Mouse (Mus musculus): ENCODE results near the gene Akr1d1. TPM values are rescaled to one million over a fixed set of nuclear protein-coding genes. Genes with fewer than 3 reads are reported as not detected.

The Akr1d1 gene
- polyA plus RNA-seq, 1 experiment: not detected

DNA sequence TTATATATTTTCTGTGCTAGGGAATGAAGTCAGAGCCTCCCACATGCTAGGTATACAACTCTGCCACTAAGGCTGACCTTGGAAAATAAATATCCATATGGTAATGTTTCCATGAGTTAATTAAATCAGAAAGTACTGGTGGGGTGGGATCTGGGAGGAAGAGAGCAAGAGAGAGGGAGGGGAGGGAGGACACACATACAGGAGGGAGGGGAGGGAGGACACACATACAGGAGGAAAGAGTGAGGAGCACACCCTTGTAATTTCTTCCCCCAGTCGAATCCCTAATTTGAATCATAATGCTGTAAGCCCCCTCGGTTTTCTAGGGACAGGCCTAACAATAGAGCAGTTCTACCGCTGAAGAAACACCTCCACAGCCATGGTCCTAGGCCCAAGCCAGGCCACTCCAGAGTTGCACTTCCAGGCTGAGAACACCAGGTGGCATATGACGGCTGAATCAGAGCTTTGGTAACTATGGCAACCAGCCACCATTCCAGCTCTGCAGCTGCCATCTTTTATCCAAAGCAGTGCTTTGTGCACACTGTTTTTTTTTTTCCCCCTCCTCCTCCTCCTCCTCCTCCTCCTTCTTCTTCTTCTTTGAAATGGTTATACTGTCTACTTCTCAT lies 59.5 kb downstream of the Akr1d1 start:
- H3K27ac ChIP-seq (ENCODE audit: insufficient read depth, low read depth, low read length): no peak overlapping the region
- H3K27me3 ChIP-seq (ENCODE audit: control insufficient read depth, insufficient read depth, low read length): no peaks in the 10 kb centered on the region
- H3K36me3 ChIP-seq (ENCODE audit: control insufficient read depth, insufficient read depth, low read length): no peaks in the 10 kb centered on the region
- TF ChIP-seq POLR2A (IDR thresholded peaks at IDR 0.05; ENCODE audit: low read depth, low read length) (no peak), CTCF (IDR thresholded peaks at IDR 0.05; ENCODE audit: extremely low read depth, insufficient read length, insufficient replicate concordance, low read depth, low read length) (peak; percentile 78; the same call in 1 of the 2 replicates)
- peaks cover 13% of the 10 kb centered on the region; the same call in 1 of the 2 replicates for H3K4me1 ChIP-seq (ENCODE audit: control insufficient read depth, insufficient read depth, insufficient read length, low read length)
- 59% methylated on average over 4 of the region's 4 CpGs for WGBS
- no peak overlapping the region for H3K4me3 ChIP-seq (ENCODE audit: low read depth, low read length)

DNA sequence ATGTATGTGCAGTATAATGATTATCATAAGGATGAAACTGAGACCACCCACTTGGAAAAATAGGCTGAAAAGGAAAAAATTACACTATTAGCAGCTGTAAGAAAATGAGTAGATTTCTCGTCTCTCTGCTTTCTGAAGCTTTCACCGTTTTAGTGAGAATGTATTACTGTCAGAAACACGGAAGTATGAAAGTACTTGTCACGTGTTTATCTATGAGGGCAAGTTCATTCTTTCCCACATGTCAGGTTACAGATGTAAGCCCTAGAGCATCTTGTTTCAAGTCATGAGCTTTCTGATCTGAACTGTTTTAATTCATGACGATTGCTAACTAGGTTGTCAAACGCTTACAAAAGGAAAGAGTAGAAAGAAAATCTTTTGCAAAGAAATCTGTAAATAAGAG lies 60.8 kb downstream of the Akr1d1 start:
- H3K27me3 ChIP-seq (ENCODE audit: control insufficient read depth, insufficient read depth, low read length): no peaks in the 10 kb centered on the region
- peaks cover 7% of the 10 kb centered on the region; the same call in 1 of the 2 replicates for H3K4me1 ChIP-seq (ENCODE audit: control insufficient read depth, insufficient read depth, insufficient read length, low read length)
- no peak overlapping the region for H3K27ac ChIP-seq (ENCODE audit: insufficient read depth, low read depth, low read length)
- no peaks in the 10 kb centered on the region for H3K36me3 ChIP-seq (ENCODE audit: control insufficient read depth, insufficient read depth, low read length)
- TF ChIP-seq CTCF (IDR thresholded peaks at IDR 0.05; ENCODE audit: extremely low read depth, insufficient read length, insufficient replicate concordance, low read depth, low read length): no peak
- TF ChIP-seq POLR2A (IDR thresholded peaks at IDR 0.05; ENCODE audit: low read depth, low read length): no peak
- 86% methylated on average over 6 of the region's 6 CpGs for WGBS
- no peak overlapping the region for H3K4me3 ChIP-seq (ENCODE audit: low read depth, low read length)

DNA sequence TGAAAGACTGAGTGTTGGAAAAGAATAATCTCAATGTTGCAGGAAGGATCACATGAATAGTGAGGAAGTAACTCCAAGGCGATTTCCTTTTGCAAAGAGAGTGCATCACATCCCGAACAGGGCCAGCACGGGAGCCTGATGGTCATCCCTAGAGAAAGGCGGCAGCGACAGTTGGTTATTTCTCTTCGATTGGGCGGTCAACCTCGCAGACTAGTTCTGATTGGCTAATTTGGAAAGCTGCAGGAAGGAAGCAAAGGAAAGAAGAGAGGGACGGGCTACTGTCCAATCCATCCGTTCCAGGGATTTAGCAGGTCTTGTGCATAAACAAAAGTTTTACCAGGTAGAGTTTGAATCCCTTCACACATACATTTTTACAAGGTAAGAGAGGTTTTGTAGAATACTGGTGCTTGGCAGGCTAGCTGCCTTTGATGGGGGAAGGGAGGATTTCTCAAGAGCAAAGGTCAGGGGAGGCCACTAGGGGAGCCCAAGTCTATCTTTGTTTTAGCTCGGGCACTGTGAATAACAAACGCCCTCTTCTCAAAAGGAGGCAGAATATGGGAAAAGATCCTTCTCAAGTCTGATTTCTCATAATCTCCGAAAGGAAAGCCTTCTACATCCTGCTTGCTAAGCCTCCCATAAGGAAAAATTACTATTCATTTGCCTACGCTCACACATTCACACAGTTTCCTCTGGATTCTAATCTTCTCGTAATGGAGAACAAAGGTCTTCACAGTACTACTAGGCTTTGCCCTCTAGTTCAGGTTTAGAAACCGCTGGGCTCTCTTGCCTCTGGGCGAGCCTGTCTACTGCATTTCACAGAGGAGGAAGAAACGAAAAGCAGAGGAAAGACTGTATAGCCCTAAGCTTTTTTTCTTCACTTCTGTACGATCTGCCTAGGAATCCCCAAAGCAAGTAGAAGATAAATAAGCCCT lies 62.4 kb downstream of the Akr1d1 start:
- Histone ChIP-seq H3K27ac (ENCODE audit: insufficient read depth, low read depth, low read length) (peak overlapping the region; percentile 79), H3K27me3 (ENCODE audit: control insufficient read depth, insufficient read depth, low read length) (no peaks in the 10 kb centered on the region), H3K4me3 (ENCODE audit: low read depth, low read length) (no peak overlapping the region), H3K4me1 (ENCODE audit: control insufficient read depth, insufficient read depth, insufficient read length, low read length) (peaks cover 8% of the 10 kb centered on the region; the same call in 1 of the 2 replicates), H3K36me3 (ENCODE audit: control insufficient read depth, insufficient read depth, low read length) (no peaks in the 10 kb centered on the region)
- WGBS: 63% methylated on average over 19 of the region's 19 CpGs
- no peak for TF ChIP-seq POLR2A (IDR thresholded peaks at IDR 0.05; ENCODE audit: low read depth, low read length)
- TF ChIP-seq CTCF (IDR thresholded peaks at IDR 0.05; ENCODE audit: extremely low read depth, insufficient read length, insufficient replicate concordance, low read depth, low read length): peak; percentile 62; the same call in 1 of the 2 replicates

DNA sequence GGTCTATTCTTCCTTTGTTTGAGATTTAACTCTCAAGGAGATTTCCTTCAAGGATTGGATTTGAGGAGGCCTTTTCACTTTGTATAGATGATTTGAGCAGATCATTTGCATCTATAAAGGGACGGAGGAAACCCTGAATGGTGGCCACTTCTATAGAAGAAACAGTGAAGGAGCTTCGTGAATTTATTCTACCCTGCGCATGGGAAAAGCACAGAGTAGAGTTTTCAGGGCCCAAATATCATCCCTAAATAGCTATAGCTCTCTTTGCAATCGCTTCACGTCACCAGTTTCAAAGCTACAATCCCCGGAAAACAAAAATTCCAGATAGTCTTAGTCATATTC lies 63.0 kb downstream of the Akr1d1 start:
- Histone ChIP-seq H3K27me3 (ENCODE audit: control insufficient read depth, insufficient read depth, low read length) (no peaks in the 10 kb centered on the region), H3K4me1 (ENCODE audit: control insufficient read depth, insufficient read depth, insufficient read length, low read length) (peaks cover 9% of the 10 kb centered on the region; the same call in 1 of the 2 replicates), H3K27ac (ENCODE audit: insufficient read depth, low read depth, low read length) (peak overlapping the region; percentile 79), H3K4me3 (ENCODE audit: low read depth, low read length) (no peak overlapping the region), H3K36me3 (ENCODE audit: control insufficient read depth, insufficient read depth, low read length) (no peaks in the 10 kb centered on the region)
- WGBS: 71% methylated on average over 6 of the region's 6 CpGs
- TF ChIP-seq CTCF (IDR thresholded peaks at IDR 0.05; ENCODE audit: extremely low read depth, insufficient read length, insufficient replicate concordance, low read depth, low read length) (no peak), POLR2A (IDR thresholded peaks at IDR 0.05; ENCODE audit: low read depth, low read length) (no peak)

DNA sequence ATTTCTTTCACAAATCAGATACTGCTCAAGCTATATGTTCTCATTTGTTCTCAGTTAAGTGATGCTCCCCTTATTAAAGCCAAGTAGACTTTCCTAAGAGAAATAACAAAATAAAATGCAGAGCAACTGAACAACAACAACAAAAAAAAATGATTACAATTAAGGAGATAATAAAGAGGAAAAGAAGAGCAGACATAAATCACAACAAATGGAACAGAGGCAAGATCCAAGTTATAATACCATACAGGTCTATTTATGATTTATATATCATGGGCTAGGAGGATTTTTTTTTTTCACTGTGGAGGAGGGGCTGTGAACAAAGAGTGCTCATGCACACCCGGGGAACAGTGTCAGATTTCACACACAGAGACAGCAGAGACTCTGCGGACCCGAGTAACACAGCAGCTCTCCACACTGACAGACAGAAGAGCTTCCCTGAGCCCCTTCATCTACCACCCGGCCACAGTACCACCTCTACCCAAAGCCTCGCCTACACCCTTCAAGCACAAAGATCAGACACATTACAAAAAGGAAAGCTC lies 63.6 kb downstream of the Akr1d1 start:
- Histone ChIP-seq H3K36me3 (ENCODE audit: control insufficient read depth, insufficient read depth, low read length) (no peaks in the 10 kb centered on the region), H3K4me3 (ENCODE audit: low read depth, low read length) (no peak overlapping the region), H3K27ac (ENCODE audit: insufficient read depth, low read depth, low read length) (peak overlapping the region; percentile 16; the same call in 1 of the 2 replicates), H3K4me1 (ENCODE audit: control insufficient read depth, insufficient read depth, insufficient read length, low read length) (peaks cover 9% of the 10 kb centered on the region; the same call in 1 of the 2 replicates), H3K27me3 (ENCODE audit: control insufficient read depth, insufficient read depth, low read length) (no peaks in the 10 kb centered on the region)
- TF ChIP-seq CTCF (IDR thresholded peaks at IDR 0.05; ENCODE audit: extremely low read depth, insufficient read length, insufficient replicate concordance, low read depth, low read length): no peak
- TF ChIP-seq POLR2A (IDR thresholded peaks at IDR 0.05; ENCODE audit: low read depth, low read length): no peak
- 26% methylated on average over 5 of the region's 5 CpGs for WGBS

DNA sequence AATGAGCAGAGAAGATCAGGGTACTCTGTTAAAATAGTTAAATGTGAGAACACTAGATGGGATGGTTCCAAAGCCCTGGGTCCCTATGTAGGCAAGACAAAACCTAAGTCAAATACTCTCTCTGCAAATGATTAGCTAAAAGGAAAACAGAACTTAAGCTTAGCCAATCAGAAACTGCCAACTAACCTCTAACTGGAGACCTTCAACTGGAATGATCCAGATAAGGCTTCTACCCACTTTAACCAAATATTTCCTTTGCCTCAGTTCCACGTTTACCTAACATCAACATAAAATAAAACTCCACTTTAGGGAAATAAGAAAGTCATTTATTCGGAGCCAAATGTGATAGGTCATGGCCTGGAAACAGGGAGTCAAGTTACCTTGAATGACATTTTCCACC lies 67.1 kb downstream of the Akr1d1 start:
- H3K36me3 ChIP-seq (ENCODE audit: control insufficient read depth, insufficient read depth, low read length): no peaks in the 10 kb centered on the region
- H3K27ac ChIP-seq (ENCODE audit: insufficient read depth, low read depth, low read length): peak overlapping the region; percentile 75; the same call in 1 of the 2 replicates
- no peak overlapping the region for H3K4me3 ChIP-seq (ENCODE audit: low read depth, low read length)
- H3K27me3 ChIP-seq (ENCODE audit: control insufficient read depth, insufficient read depth, low read length): no peaks in the 10 kb centered on the region
- peaks cover 16% of the 10 kb centered on the region; the same call in 1 of the 2 replicates for H3K4me1 ChIP-seq (ENCODE audit: control insufficient read depth, insufficient read depth, insufficient read length, low read length)
- no peak for TF ChIP-seq POLR2A (IDR thresholded peaks at IDR 0.05; ENCODE audit: low read depth, low read length)
- no peak for TF ChIP-seq CTCF (IDR thresholded peaks at IDR 0.05; ENCODE audit: extremely low read depth, insufficient read length, insufficient replicate concordance, low read depth, low read length)
- WGBS: 38% methylated on average over 2 of the region's 2 CpGs

DNA sequence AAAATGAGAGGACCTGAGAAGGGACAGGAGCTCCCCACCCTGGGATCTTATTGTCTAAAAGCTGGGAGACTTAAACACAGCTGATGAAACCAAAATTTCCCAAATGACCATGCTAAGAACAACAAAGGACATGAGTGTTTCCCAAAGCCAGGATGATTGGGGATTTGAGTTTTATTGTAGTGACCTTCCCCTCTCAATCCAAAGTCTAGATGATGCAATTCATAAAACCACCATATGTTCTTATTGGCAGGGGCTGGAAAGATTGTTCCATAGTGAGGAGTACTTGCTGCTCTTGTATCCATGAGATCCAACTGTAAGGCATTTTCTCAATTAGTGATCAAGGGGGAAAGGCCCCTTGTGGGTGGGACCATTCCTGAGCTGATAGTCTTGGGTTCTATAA lies 68.1 kb downstream of the Akr1d1 start:
- TF ChIP-seq POLR2A (IDR thresholded peaks at IDR 0.05; ENCODE audit: low read depth, low read length) (no peak), CTCF (IDR thresholded peaks at IDR 0.05; ENCODE audit: extremely low read depth, insufficient read length, insufficient replicate concordance, low read depth, low read length) (no peak)
- no peak overlapping the region for H3K4me3 ChIP-seq (ENCODE audit: low read depth, low read length)
- H3K4me1 ChIP-seq (ENCODE audit: control insufficient read depth, insufficient read depth, insufficient read length, low read length): peaks cover 14% of the 10 kb centered on the region; the same call in 1 of the 2 replicates
- no peaks in the 10 kb centered on the region for H3K27me3 ChIP-seq (ENCODE audit: control insufficient read depth, insufficient read depth, low read length)
- H3K27ac ChIP-seq (ENCODE audit: insufficient read depth, low read depth, low read length): peak overlapping the region; percentile 75
- no peaks in the 10 kb centered on the region for H3K36me3 ChIP-seq (ENCODE audit: control insufficient read depth, insufficient read depth, low read length)

Data from small intestine, adult 2 months (tissue).